Mouse (Mus musculus): ENCODE data around the gene Tmem238l. TPM values are rescaled to one million over a fixed set of nuclear protein-coding genes. Genes with fewer than 3 reads are reported as not detected.

Tmem238l gene
- total RNA-seq, 1 experiment from 2014 or later, result not detected

DNA sequence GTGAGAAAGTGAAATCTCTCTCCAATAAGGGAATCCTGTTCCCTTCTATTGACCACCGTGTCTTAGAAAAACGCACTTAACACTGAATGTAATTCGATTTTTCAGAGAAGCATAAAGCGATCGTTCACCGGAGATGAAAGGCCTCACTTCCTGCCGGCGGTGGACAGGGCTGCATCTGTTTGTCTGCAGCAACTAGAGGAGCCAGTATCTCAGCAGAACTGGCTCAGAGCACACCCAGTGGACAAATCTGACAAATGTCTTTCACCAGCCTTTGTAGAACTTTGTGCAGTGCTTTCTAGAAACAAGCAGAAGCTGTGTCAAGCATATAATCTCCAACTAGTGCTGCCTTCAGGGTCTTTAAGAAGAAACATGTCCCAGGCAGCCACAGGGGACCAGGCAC, 54.0 kb downstream of the Tmem238l start:
- no peak for ATAC-seq (replicated peaks; ENCODE audit: insufficient number of reproducible peaks, low FRiP score, low TSS enrichment, poor library complexity, severe bottlenecking)

DNA sequence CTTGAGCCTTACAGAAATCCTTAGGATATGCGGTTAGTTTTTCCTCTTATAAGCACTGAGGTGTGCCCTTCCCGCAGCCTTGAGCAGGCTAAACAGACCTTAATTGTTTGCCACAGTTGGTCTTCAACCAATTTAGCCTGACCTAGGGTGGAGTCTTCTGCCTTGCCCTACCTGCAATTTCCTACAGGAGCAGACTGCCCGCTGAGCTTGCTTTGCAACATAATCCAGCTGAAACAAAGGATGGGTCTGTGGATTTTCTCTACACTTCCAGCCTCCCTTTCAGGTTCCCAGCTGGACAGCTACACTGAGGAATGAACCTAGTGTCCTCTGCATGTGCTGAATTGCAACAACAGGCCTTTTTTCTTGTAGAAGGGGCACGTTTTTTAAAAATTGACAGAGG, 55.2 kb downstream of the Tmem238l start:
- no peak for ATAC-seq (replicated peaks; ENCODE audit: insufficient number of reproducible peaks, low FRiP score, low TSS enrichment, poor library complexity, severe bottlenecking)

Other genes with a start within 250 kb of the Tmem238l start
- gene Pirt, start 44.7 kb upstream of the Tmem238l start, total RNA-seq (2017), result not detected in 3 replicates
- gene Tmem220, start 68.5 kb downstream of the Tmem238l start, total RNA-seq (2017), result 1.3 to 4.1 TPM in 2 of 3 replicates, not detected in the other
- gene Adprm, start 96.0 kb downstream of the Tmem238l start, total RNA-seq (2017), result 32.8 to 44.4 TPM (median 35.9 TPM) in 3 replicates
- 13.8 to 17.9 TPM (median 14.6 TPM) in 3 replicates for gene Sco1, start 96.0 kb downstream of the Tmem238l start, total RNA-seq (2017)
- not detected in 3 replicates for gene Myh3, start 121.7 kb downstream of the Tmem238l start, total RNA-seq (2017)
- gene Myh2, start 214.4 kb downstream of the Tmem238l start, total RNA-seq (2017), result not detected in 3 replicates
- gene Myh1, start 243.4 kb downstream of the Tmem238l start, total RNA-seq (2017), result not detected in 3 replicates